Mouse (Mus musculus): ENCODE data around the gene Zzz3. TPM values are rescaled to one million over a fixed set of nuclear protein-coding genes. Genes with fewer than 3 reads are reported as not detected.

Gene Zzz3
- polyA plus RNA-seq, 1 experiment from 2014 or later: 23.4 TPM

DNA sequence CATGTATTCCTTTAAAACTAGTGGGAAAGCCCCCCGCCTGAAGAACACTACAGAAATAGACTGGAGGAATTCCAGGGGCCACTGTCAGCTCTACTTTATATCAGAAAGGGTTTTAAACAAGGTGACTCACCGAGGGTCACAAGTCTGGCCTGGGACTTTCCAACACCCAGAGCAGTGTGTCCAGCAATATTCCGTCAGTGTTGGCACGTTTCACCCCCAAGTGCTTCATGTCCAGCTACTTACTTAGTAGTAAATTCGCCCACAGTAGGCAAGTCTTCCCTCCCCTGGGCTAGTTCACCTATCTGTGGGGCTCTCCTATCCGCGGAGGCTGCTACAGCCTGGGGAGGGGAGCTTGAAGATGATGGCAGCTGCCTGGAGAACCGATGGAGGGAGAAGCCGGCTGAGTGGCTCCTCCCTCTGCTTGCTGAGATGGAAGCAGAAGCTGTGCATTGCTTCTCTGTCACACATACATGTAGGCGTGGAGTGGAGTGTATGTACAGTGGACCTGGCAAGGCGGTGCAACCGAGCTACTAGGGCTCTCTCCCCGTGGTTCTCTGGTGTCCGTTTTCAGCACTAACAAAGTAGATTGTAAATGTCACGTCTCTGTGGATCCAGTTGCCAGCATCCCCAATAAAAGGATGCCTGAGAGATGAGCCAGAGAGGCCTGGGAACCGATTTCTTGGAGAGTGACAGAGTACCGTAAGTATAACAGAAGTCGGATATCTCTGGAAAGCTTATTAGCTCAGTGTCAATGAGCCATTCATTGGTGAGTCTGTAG, 74.3 kb downstream of the Zzz3 start:
- ATAC-seq (ENCODE audit: low FRiP score): no peak
- Histone ChIP-seq H3K9me3 (replicated peaks) (no peaks in the 10 kb centered on the region), H3K36me3 (no peaks in the 10 kb centered on the region), H3K4me3 (replicated peaks) (no peak overlapping the region), H3K27ac (replicated peaks) (0 out of 2 replicates have a peak overlapping the region, but pooled peaks have one; percentile 33), H3K27me3 (replicated peaks) (no peaks in the 10 kb centered on the region), H3K4me1 (no peaks in the 10 kb centered on the region), H3K9ac (replicated peaks) (no peak overlapping the region), H3K4me2 (no peak overlapping the region)
- WGBS: 70% methylated on average over 18 of the region's 18 CpGs

DNA sequence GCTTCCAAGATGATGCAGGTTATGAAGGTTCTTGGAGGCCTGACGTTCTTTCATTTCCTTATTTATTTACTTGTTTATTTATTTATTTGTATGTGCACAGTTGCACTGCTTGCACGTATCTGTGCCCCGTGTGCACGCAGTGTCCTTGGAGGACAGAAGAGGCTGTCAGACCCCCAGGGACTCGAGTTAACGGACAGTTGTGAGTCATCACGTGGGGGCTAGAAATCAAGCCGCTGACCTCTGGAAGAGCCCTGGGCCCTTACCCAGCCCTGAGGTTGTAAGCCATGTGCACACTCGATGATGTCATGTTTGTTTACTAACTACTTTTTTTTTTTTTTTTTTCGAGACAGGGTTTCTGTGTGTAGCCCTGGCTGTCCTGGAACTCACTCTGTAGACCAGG, 75.1 kb downstream of the Zzz3 start:
- WGBS: 82% methylated on average over 10 of the region's 10 CpGs
- no peaks in the 10 kb centered on the region for H3K9me3 ChIP-seq (replicated peaks)

DNA sequence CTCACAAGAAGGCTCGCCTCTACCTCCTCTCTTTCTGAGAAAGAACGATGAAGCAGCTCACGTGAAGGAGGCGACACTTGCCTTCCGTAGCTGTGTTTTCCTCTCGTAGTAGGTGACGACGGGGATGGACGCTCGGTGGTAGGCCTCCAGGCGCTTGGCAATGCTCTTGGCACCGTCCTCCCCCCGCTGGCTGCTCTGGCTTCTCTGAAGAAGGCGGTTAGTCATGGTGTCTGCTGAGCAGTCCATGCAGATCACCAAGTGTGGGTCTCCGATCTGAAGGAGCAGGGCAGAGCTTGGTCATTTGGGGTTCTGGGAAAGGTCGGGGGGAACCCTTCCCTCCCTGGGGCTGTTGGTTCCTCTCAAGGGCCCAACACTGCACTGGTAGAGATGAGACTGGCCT, 77.4 kb downstream of the Zzz3 start:
- H3K4me1 ChIP-seq: peaks cover 2% of the 10 kb centered on the region; the same call in 1 of the 2 replicates
- ATAC-seq (ENCODE audit: low FRiP score): no peak
- no peaks in the 10 kb centered on the region for H3K36me3 ChIP-seq
- H3K9ac ChIP-seq (replicated peaks): no peak overlapping the region
- 89% methylated on average over 16 of the region's 16 CpGs for WGBS
- H3K27ac ChIP-seq (replicated peaks): no peak overlapping the region
- H3K27me3 ChIP-seq (replicated peaks): 0 out of 2 replicates have a peak, but pooled peaks cover 2% of the 10 kb centered on the region
- no peak overlapping the region for H3K4me2 ChIP-seq
- no peak overlapping the region for H3K4me3 ChIP-seq (replicated peaks)
- no peaks in the 10 kb centered on the region for H3K9me3 ChIP-seq (replicated peaks)

More for the DNA sequence above, 75.1 kb downstream of the Zzz3 start:
- ATAC-seq (ENCODE audit: low FRiP score): no peak
- Histone ChIP-seq H3K9ac (replicated peaks) (no peak overlapping the region), H3K4me1 (no peaks in the 10 kb centered on the region), H3K4me3 (replicated peaks) (no peak overlapping the region), H3K4me2 (no peak overlapping the region), H3K27me3 (replicated peaks) (no peaks in the 10 kb centered on the region), H3K36me3 (no peaks in the 10 kb centered on the region), H3K27ac (replicated peaks) (no peak overlapping the region)

DNA sequence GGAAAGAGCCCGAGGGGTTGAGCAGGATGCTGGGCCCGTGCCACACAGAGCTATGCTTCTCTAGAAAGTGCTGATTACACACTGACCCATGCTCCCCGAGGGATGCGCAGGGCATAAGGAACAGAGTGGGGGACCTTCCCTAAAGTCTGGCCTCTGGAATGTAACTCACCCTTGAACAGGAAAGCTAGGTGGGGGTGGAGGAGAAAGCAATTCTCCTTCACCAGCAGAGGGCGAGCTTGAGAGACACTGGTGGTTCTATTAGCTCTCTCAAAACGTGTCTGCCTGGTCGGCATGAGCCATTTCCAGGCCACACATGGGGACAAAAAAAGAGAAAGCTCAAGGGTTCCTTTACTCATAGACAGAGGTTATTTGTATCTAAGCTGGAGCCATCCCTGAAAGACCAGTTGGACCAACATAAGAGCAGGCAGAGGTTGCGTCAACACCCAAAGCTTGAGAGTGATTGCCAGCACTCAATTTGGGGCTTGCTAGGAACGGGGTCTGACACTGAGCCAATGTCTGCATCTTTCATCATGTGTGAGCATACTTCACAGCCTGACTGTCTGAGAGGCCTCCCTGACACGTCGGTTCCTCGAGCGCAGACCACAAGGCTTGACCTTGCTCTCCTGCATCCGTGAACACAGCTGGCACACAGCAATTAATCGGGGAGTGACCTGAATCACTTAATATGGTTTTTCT, 79.5 kb downstream of the Zzz3 start:
- H3K4me3 ChIP-seq (replicated peaks): no peak overlapping the region
- H3K4me2 ChIP-seq: no peak overlapping the region
- 65% methylated on average over 15 of the region's 15 CpGs for WGBS
- H3K36me3 ChIP-seq: no peaks in the 10 kb centered on the region
- no peak overlapping the region for H3K9ac ChIP-seq (replicated peaks)
- 0 out of 2 replicates have a peak, but pooled peaks cover 2% of the 10 kb centered on the region for H3K27me3 ChIP-seq (replicated peaks)
- no peak overlapping the region for H3K27ac ChIP-seq (replicated peaks)
- no peaks in the 10 kb centered on the region for H3K9me3 ChIP-seq (replicated peaks)
- ATAC-seq (ENCODE audit: low FRiP score): no peak
- H3K4me1 ChIP-seq: peaks cover 12% of the 10 kb centered on the region

DNA sequence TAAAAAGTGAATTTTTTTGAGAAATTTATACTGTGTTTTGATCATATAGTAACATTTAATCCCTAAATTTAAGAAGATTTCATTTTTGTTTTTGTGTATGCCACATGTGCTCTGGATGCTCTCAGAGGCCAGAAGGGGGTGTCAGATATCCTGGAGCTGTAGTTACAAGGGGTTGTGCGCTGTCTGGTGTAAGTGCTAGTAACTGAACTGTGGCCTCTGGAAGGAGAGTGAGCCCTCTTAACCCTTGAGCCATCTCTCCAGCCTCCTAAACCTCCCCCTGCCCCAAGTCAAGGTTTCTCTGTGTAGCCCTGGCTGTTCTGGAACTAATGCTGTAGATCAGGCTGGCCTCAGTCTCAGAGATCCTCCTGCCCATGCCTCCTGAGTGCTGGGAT, 80.0 kb downstream of the Zzz3 start:
- no peak overlapping the region for H3K9ac ChIP-seq (replicated peaks)
- no peak for ATAC-seq (ENCODE audit: low FRiP score)
- H3K4me2 ChIP-seq: no peak overlapping the region
- H3K36me3 ChIP-seq: no peaks in the 10 kb centered on the region
- 89% methylated on average over 1 of the region's 1 CpGs for WGBS
- no peak overlapping the region for H3K4me3 ChIP-seq (replicated peaks)
- H3K4me1 ChIP-seq: peaks cover 12% of the 10 kb centered on the region
- no peaks in the 10 kb centered on the region for H3K9me3 ChIP-seq (replicated peaks)
- H3K27ac ChIP-seq (replicated peaks): no peak overlapping the region
- H3K27me3 ChIP-seq (replicated peaks): 0 out of 2 replicates have a peak, but pooled peaks cover 2% of the 10 kb centered on the region

DNA sequence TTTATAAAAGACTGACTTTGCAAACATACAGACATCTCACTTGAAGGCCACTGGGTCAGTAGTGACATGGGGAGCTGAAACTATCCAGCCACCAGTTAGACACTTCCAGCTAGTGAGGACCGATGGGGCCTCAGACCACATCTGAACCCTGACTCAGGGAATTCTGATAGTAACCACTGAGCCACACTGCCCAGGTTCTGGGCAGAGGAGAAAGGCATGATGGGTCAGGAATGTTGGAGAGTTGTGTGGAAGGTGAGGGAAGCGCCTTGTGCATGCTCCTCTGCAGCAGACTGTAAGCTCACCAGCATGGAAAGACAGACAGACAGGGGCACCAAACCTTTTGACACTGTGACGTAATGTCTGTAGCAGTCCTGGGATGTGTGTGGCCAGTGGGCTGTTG, 80.6 kb downstream of the Zzz3 start:
- peaks cover 12% of the 10 kb centered on the region for H3K4me1 ChIP-seq
- H3K36me3 ChIP-seq: no peaks in the 10 kb centered on the region
- H3K27ac ChIP-seq (replicated peaks): no peak overlapping the region
- H3K9ac ChIP-seq (replicated peaks): no peak overlapping the region
- no peak overlapping the region for H3K4me2 ChIP-seq
- H3K9me3 ChIP-seq (replicated peaks): no peaks in the 10 kb centered on the region
- 99% methylated on average over 3 of the region's 3 CpGs for WGBS
- no peak for ATAC-seq (ENCODE audit: low FRiP score)
- H3K27me3 ChIP-seq (replicated peaks): 0 out of 2 replicates have a peak, but pooled peaks cover 2% of the 10 kb centered on the region
- no peak overlapping the region for H3K4me3 ChIP-seq (replicated peaks)

DNA sequence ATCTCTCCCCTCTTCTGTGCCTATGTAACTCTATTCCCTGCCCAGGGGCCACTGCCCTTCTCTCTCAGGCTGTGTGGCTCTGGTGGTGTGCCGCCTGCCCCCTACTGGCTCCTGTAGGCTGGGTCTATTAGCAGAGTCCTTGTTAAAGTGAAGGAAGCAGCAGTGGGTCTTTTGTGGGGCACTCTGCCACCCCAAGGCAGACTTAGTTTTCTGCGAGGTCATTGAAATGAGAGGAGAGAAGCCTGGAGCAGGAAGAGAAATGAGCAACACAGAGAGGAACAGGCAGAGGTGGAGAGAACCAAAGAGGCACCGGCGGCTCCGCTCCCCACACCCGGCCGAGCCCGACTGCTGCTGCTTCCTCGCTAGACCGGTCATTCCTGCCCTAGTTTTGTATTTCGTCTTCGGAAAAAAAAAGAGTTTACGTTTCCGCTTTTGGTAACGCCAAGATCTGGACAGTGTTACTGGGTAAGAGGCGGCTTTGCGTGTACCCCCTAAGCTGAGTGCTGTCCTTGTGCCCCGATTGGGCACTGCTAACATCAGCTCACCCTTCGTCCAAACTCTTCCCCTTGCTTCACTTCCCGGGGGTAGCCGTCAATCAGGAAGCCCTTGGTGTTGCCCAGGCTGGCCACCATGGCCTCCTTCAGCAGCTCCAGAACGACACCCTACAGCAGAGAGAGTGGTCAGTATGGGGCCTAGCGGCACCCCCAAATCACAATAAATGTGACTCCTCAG, 82.7 kb downstream of the Zzz3 start:
- Histone ChIP-seq H3K9me3 (replicated peaks) (no peaks in the 10 kb centered on the region), H3K27ac (replicated peaks) (0 out of 2 replicates have a peak overlapping the region, but pooled peaks have one; percentile 13), H3K4me3 (replicated peaks) (peak overlapping the region; percentile 31), H3K4me1 (peaks cover 16% of the 10 kb centered on the region), H3K9ac (replicated peaks) (peak overlapping the region; percentile 34; the same call in 1 of the 2 replicates), H3K4me2 (peak overlapping the region; percentile 57), H3K27me3 (replicated peaks) (0 out of 2 replicates have a peak, but pooled peaks cover 2% of the 10 kb centered on the region), H3K36me3 (no peaks in the 10 kb centered on the region)
- whole genome bisulfite sequencing: 4% methylated on average over 23 of the region's 23 CpGs
- peak; percentile 67 for ATAC-seq (ENCODE audit: low FRiP score)

DNA sequence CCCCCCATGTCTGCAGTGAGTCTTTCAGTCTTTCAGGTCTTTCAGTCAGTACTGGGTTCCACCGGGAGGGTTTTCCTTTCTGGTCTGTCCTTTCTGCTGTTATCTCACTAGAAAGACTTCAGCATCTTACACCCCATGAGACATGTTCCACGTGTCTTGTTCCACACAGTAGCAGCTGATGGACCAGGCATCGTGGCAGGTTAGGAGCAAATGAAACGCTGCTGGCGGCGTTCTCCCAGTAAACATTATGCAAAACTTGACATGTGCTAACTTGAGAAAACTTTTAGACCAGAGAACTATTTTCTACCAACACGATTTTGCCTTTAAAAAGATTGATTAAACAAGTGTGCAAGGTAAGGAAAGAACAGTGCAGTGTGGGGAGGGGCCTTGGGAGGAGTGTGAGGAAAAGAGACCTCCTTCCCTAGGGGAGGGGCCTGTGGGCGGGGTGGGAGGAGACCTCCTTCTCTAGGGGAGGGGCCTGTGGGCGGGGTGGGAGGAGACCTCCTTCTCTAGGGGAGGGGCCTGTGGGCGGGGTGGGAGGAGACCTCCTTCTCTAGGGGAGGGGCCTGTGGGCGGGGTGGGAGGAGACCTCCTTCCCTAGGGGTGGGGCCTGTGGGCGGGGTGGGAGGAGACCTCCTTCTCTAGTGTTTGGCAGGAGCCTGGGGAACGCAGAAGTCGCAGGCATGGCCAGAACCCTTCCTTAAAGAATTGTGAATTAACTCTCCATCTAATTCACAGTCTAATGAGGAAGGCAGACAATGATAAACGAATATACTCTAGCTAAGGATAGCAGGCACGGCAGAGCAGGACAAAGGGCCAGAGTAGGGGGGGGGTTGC, 83.5 kb downstream of the Zzz3 start:
- H3K4me3 ChIP-seq (replicated peaks): peak overlapping the region; percentile 31
- 0 out of 2 replicates have a peak, but pooled peaks cover 2% of the 10 kb centered on the region for H3K27me3 ChIP-seq (replicated peaks)
- ATAC-seq (ENCODE audit: low FRiP score): peak; percentile 60
- no peak overlapping the region for H3K9ac ChIP-seq (replicated peaks)
- no peaks in the 10 kb centered on the region for H3K36me3 ChIP-seq
- WGBS: 4% methylated on average over 15 of the region's 16 CpGs
- H3K4me1 ChIP-seq: peaks cover 20% of the 10 kb centered on the region
- no peaks in the 10 kb centered on the region for H3K9me3 ChIP-seq (replicated peaks)
- no peak overlapping the region for H3K27ac ChIP-seq (replicated peaks)
- H3K4me2 ChIP-seq: peak overlapping the region; percentile 57

DNA sequence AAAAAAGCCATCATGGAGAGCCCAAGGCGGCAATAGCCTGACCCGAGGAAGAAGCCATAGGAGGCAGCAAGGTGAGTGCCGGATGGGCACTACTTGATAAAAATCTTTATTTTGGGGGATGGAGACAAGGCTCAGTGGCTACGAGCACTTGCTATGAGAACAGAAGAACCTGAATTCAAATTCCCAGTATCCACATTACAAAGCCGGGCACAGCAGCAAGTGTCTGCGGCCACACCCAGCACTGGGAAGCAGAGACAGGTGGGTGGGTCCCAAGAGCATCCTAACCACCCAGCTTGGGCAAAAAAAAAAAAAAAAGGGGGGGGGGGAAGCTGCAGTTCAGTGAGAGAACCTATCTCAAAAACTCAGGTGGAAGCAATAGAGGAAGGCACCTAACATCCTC, 85.1 kb downstream of the Zzz3 start:
- 92% methylated on average over 6 of the region's 6 CpGs for WGBS
- ATAC-seq (ENCODE audit: low FRiP score): no peak
- H3K4me2 ChIP-seq: no peak overlapping the region

DNA sequence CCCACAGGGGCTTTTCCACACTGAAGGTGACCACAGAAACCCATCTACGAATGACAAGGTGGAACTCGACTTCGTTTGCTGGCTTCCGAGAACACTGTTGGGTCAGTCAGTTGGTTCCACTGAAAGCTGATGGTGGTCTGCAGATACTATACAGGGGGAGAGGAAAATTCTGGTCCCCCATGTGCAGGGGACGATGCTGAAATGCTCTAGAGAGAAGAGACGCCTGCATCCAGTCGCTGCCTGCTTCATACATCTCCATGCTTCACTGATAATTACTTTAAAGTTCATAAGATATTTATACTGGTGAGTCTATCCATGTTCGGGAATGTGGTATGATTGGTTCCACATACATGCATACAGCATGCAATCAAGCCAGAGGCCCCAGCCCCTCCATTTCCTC, 86.9 kb downstream of the Zzz3 start:
- ATAC-seq (ENCODE audit: low FRiP score): no peak
- H3K27ac ChIP-seq (replicated peaks): 0 out of 2 replicates have a peak overlapping the region, but pooled peaks have one; percentile 28
- WGBS: 63% methylated on average over 8 of the region's 8 CpGs

More for the DNA sequence above, 85.1 kb downstream of the Zzz3 start:
- Histone ChIP-seq H3K4me3 (replicated peaks) (no peak overlapping the region), H3K36me3 (no peaks in the 10 kb centered on the region), H3K27ac (replicated peaks) (no peak overlapping the region), H3K9ac (replicated peaks) (no peak overlapping the region), H3K9me3 (replicated peaks) (no peaks in the 10 kb centered on the region), H3K27me3 (replicated peaks) (0 out of 2 replicates have a peak, but pooled peaks cover 2% of the 10 kb centered on the region), H3K4me1 (peaks cover 32% of the 10 kb centered on the region)

DNA sequence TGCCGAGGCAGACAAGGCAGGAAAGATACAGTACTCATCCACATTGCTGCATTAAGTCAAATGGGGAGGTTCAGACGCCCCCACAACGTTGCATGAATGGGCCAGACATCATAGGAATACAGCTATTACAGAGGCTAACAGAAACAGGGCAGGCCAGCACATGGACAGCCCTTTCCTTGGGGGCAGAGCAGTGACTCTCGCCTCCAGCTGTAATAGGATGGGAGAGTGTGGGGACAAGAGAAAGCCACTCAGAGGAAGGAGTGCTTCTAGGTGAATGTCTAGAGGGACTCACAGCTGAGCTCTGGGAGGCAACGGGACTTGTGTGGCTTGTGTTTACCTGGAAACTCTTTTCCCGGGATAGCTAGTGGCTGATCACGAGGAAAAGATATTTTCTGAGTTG, 88.5 kb downstream of the Zzz3 start:
- WGBS: 39% methylated on average over 7 of the region's 7 CpGs
- Histone ChIP-seq H3K4me1 (peaks cover 20% of the 10 kb centered on the region), H3K27me3 (replicated peaks) (no peaks in the 10 kb centered on the region), H3K4me2 (peak overlapping the region; percentile 5), H3K36me3 (no peaks in the 10 kb centered on the region), H3K27ac (replicated peaks) (peak overlapping the region; percentile 75), H3K4me3 (replicated peaks) (no peak overlapping the region), H3K9ac (replicated peaks) (no peak overlapping the region), H3K9me3 (replicated peaks) (no peaks in the 10 kb centered on the region)
- ATAC-seq (ENCODE audit: low FRiP score): no peak

More for the DNA sequence above, 86.9 kb downstream of the Zzz3 start:
- Histone ChIP-seq H3K4me1 (peaks cover 32% of the 10 kb centered on the region), H3K9ac (replicated peaks) (no peak overlapping the region), H3K4me2 (no peak overlapping the region), H3K9me3 (replicated peaks) (no peaks in the 10 kb centered on the region), H3K36me3 (no peaks in the 10 kb centered on the region), H3K27me3 (replicated peaks) (0 out of 2 replicates have a peak, but pooled peaks cover 2% of the 10 kb centered on the region), H3K4me3 (replicated peaks) (no peak overlapping the region)
